Mouse (Mus musculus) common myeloid progenitor, adult 5-6 weeks (primary cell): ENCODE data around the gene Tepp. TPM values are rescaled to one million over a fixed set of nuclear protein-coding genes. Genes with fewer than 3 reads are reported as not detected.

Experiments
- ATAC-seq: replicated peaks from 2 replicates; pipeline ENCODE4 v1.8.0; 2016; ENCODE audit warnings: low read depth, mild to moderate bottlenecking, moderate TSS enrichment, inconsistent platforms; ENCODE audit not compliant: poor library complexity, severe bottlenecking
- total RNA-seq: library from RNA; stranded (forward); fragments of 200-1000, 187-1606 nt; gene quantifications from 2 replicates; pipeline ENCODE4 v1.2.3, GENCODE M21; 2017

Gene Tepp
- total RNA-seq, 1 experiment from 2014 or later, result not detected

DNA sequence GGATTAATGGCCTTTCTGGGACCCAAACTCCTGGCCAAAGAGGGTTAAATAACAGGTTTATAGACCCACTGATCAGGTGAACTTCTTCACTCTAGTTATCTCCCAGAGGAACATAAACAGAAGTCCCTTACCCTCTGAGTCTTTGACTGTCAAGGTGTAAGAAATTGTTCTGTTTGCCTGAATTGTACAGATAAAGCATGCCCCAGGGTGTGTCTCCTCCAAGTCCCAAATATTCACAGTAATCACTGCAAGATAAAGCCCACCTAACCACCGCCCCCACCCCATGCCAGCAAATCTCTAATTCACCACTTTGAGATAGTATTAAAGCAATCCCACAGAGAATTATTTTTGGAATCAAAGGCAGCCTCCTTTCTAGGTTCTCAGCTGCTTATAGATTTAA, 20.0 kb downstream of the Tepp start:
- no peak for ATAC-seq

DNA sequence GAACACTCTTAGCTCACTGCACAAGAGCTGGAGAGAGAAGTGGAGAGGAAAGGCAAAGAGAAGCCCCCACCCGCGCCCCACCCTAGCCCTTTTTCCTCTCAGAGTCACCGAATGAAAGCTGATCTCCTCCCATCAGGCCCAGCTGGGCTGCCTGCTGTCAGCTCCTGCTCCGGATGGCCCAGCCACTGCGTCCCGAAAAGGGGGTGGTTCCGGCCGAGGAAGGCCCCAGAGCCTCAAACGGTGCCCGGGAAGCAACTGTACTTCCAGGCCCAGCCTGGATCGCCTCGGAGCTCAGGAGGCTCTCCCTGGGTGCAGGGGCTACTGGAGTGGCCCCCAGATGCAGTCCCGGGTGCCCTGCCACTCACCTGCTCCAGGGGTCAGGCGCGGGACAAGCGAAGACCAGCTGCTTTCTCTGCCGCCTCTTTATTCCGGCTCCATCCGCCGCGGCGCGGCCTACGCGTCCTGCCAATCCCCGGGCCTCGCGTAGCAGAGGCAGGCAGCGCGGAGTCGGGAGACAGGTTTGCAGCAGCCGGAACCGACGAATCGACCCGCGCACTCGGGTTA, 20.9 kb downstream of the Tepp start:
- ATAC-seq, result peak; percentile 12

DNA sequence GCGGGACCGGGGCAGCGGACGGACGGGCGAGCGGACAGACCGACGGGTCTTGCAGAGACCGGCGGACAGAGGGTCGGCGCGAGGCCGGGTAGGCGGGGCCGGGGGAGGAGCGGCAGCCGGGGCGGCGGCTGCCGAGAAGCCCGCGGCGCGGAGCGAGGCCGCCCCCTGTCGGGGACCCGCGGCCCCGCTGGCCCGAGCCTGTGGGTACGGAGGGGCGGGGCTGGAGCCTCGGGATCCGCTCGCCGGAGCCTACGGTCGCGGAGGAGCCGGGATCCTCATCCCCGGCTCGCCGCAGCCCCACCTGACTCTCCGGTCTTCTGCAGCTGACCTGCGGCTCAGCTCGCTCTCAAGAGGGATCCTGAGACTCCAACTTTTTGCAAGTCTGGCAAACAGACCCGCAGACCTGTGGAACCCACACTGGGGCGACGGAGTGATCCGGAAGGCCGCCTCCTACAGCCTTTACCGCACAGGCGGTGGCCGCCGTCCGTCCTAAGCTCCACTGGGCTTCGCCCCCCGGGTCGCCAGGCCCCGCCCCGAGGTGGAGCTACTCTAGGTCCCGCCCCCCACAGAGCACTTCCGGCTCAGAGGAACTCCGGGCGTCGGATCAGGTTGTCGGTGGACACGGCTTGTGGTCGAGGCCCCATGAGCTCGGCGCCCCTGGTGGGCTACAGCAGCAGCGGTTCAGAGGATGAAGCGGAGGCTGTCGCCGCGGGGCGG, 21.5 kb downstream of the Tepp start, which contains the start of the genes Zfp319 and Usb1:
Zfp319 (minus strand) TSS at position 231 of the 717 bp plus-strand sequence.
Usb1 (plus strand) TSS at position 565 of the 717 bp plus-strand sequence.
- ATAC-seq, result peak; percentile 87

DNA sequence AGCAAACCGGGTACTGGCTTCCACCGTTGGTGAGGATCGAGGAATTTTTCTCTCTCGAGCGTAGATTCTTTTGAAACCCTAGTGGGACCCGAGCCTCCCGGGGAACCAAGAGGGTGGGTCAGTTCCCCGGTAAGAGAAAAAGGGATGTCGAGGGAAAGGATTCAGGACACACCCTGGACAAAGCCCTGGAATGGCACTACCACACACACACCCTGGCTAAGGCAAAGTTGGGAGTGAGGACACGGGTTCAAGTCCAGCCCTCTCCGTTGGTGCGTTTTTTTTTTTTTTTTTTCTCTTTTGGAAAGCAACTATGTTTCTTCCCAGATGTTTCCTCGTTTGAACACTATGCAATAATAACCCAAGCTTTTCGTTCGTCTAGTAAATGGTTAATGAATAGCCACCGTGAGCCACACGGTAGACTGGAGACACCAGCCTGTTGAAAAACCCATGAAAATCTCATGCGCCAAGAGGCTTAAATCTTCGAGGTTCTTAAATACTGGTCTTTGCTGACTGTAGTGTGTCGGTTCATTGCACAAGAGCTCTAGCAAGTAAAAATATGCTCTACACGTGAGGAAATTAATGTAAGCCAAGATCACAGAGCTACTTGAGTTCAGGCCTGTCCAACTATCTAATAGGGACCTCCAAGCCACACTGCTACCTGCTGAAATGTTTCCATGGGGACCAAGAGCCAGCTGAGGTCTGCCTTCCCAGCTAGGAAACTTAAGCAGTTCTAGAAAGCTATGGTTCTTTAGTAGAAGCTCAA, 22.3 kb downstream of the Tepp start:
- no peak for ATAC-seq

DNA sequence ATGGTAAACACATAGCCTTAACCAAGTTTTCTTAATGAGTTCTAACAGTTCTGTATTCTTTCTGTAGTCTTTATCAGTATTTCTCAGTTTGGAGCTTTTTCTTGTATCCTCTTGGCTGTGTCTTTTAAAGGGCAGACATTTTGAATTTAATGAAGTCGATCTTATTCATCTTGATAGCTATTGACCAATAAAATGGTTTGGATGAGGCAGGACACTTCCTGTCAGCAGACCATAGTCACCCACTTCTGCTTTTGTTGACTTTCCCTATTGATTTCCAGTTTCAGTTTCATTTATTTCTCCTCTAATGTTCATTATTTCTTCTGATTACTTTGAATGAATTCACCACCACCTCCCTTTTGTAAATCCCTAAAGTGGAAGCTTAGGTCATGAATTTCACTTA, 25.3 kb downstream of the Tepp start:
- ATAC-seq, result 0 out of 2 replicates have a peak, but pooled peaks have one; percentile 26

DNA sequence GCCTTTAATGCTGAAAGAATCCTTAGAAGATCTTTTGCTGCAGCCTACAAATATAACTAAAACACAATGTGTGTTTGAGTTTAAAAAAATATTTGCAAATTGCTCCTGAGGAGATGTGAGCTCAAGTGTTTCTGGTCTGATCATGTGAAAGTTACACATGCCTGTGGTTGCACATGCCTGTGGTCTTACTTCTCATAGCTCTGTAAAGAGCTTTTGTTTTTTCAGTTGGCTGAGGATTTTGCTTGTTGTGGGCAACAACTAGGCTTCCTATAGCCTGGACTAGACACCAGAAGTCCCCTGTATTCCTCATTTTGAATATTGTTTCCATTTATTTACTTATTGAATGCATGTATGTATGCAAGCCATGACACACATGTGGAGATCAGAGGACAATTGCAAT, 26.0 kb downstream of the Tepp start:
- ATAC-seq, result no peak

DNA sequence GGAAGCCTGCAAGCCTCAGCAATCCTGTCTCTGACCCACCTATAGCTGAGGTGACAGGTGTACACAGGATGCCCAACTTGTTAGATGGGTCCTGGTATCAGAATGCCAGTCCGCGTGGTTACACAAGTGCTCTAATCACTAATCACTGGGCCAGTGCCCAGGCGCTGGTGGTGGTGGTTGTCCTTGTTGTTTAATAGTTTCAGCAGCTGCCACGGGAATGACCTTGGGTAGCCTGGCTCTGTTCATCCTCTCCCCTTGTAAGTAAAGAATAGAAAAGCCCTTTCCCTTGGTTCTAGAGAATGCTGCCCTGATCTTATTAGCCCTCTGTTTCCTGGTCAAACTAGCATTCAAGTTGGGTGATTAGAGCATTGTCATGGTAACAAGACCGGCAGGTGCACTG, 31.4 kb downstream of the Tepp start:
- ATAC-seq, result no peak

DNA sequence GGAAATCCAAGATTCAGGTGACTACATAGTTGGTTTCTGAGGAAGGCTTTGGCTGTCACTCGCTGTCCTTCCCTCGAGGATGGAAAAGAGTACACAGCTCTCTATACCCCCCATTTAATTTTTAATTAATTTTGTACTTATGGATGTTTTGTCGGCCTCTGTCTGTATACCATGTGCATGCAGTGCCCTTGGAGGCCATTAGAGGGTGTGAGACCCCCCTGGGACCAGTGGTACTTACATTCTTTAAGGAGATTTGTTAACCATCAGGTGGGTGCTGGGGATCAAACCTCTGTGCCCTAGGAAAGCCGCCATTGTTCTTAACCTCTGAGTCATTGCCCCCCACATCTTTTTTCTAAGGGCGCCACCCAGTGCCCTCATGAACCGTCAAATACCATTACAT, 34.3 kb downstream of the Tepp start:
- ATAC-seq, result no peak

DNA sequence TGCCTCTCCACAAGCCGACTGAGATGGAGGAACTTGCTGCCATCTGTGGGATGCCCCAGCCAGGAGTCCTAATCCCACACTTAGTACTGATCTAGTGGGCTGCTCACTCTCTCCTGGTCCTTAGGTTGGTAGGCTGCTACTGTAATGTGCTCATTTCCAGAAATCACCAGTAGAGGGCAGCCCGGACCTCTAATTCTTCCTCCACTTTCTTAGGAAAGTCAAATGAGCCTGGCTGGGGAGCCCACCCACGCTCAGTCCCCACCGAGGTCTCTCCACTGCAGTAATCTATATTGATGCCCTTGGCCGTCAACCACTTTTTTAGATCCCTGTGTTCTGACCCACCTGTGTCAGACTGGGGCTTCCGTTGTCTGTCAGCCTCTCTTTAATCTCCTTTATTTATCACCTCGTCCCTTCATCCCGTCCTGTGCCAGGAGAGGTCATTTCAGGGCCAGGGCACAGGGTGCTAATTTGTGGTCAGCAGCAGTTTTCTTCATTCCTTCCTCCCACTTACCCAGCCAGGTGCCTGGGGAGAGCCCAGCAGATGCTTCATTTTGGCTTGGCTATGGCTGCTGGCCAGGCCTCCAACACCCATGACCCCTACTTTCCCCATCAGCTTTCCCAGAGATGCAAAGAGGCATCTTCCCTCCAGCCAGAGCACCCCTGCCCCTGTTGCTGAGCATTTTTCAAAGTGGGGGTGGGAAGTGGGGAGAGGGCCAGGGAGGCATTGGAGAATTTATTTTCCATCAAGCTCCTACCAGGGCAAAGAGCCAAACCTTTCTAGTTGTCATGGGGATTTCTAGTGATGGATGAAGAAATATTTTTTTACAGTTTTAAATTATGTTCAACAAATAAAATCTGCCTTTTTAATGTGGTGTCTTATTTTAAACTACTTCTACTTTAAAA, 36.5 kb downstream of the Tepp start:
- ATAC-seq, result peak; percentile 81

DNA sequence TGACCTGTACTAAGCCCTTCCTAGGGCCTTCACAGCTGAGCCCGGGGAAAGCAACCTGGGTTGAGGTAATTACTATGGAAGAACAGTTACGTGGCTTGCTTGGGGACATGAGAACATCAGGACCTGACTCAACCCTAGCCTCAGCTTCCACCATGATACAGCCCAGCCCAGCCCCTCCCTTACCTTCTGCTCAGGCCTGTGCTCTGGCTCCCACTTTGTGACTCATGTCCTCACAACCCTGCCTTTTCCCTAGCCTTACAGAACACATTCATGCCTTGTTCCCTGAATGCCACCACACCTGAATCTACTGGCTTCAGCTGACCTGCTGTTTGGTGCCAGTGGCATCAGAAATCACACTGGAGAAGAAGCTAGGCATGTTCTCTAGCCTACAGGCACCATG, 38.0 kb downstream of the Tepp start:
- no peak for ATAC-seq

DNA sequence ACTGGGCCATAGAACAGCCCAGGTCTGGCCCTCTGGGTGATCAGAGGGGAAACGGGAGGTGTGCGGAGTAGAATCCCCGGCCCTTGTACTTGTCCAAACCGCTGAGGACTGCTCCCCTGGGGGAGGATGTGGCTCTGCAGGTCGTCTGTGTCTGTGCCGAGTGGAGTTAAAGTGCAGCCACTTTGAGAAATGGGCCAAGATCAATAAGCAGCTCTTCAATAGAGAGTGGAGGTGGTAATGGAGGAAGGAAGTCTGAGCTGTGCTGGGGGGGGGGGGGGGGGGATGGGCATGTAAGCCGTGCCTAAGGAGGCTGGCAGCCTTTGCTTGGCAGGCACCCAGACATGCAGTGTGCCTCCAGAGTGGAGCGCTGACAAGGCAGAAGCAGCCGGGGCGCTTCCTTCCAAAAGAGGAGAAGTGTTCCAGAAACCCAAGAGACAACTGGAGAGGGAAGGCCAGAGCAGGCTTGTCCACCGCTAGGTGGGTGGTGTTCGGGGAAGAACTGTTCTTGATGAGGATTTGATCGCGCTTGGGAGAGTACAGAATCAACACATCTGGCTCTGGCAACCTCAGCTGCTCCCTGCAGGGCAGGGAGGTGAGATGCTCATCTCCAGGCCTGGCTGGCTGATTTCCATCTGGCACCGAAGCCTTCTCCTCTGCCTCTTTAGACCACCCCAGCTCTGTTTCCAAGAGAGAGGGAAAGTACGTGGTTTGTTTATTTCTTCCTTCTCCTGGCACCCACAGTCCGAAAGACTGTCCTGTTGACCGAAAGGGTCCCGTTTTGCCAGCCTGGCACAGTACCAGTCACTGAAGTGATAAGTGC, 38.7 kb downstream of the Tepp start:
- peak; percentile 16; the same call in 1 of the 2 replicates for ATAC-seq

DNA sequence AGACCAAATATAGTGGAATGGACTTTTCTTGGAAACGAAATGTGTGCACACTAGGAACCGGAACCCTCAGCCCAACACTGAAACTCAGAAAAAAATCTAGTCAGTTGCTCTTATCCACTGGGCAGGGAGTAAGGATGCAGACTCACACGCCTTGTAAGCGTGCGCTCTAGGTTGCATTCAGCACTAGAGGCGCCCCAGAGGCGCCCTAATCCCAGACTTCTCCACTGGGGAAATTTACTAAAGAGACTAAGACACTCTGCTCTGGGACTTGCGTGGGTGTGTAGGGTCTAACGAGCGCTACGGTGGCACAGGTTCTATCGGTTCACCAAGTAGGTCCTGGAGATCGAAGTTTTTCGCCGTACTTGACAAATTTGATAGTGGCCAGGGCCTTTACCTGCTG, 41.1 kb downstream of the Tepp start:
- ATAC-seq, result no peak

DNA sequence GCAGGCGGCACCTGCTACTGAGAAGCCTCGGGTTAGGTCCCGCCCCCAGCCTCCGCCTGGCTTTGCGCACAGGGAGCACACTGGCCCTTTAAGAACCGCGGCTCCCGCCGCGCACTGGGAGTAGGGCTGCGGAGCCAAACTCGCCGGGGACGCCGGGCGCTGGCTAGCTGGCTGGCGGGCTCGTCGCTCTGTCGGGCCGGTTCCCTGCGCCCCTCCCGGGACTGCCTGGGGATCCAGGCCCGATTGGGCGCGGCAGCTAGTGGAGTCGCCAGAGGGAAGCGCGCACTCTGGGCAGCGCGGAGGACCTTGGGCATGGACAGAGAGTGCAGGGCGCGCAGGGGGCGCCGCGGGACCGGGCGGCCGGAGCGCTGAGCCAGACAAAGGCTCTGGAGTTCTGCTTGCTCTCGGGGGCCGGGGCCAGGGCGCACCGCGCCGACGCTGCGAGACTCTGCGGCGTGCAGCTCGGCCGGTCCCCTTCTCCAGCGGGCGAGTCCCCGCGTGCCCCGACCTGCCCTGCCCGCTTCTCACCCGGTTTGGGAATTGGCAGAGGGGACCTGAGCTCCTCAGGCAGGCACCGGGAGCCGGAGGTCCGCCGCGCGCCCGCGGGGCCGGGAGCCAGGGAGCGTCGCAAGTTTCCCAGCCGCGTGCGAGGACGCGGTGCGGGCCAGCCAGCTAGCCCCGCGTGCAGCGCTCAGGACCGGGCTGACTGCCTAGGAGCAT, 41.9 kb downstream of the Tepp start, which contains the start of gene Mmp15:
Mmp15 (plus strand) TSS at position 118 of the 720 bp plus-strand sequence.
- peak; percentile 30; the same call in 1 of the 2 replicates for ATAC-seq

DNA sequence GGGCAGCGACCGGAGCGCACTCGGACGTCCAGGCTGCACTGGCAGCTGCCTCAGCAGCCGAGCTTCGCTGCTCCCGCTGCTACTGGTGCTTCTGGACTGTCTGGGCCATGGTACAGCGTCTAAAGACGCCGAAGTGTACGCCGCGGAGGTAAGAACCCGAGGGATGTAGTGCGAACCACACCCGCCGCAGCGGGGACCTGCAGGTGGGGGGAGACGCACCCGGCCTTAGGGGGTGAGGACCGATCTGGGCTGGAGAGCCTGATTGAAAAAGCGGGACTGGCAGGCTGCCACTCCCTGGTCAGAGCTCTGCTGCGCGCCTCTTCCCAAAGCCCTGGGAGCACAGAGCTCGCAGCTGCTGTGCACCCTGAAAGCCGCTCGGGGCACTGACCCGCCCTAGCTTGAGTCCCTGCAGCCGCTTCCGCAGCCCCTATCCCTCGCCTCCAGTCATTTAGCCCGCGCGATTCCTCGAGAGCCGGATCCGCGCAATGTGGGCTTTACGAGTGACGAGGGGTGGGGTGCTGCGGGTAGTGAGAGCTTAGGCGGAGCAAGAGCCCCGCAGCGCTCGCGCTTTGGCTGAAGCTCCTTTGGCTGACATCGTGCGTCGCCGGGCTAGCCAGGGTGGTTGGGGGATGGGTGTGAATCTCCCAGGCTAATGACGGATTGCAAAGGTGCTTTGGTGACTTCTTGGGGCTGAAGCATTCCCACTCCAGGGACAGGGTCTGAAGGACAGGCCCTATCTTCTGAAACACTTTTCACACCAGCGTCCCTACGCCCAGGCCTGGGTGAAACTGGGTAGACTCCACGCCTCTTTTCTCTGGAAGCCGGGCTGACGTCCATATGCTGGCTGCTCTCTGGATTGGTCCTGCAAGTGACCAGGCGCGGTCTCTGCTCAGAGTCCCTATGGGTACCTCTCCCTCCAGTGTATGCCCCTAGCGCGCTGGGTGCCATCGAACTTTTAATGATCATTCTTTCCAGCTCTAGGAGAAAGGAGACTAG, 42.8 kb downstream of the Tepp start:
- peak; percentile 38 for ATAC-seq

DNA sequence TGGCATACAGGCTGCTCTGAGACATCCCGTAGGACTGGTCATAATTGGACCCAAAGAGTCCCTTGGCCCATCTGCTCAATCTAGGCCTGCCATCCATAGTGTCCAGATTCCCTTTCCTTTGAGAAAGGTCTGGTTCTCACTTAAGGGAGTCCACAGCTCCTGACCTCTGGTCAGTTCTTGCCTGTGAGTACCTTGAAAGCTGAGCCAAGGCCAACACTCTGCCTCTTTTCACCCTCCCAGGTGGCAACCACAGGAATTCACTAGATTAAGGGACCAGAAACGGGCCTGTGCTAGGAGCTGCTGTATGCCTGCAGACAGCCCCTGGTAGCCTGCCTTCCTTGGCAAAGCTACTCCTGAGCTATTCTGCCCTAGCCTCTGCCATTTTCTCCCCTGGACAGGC, 44.2 kb downstream of the Tepp start:
- no peak for ATAC-seq

DNA sequence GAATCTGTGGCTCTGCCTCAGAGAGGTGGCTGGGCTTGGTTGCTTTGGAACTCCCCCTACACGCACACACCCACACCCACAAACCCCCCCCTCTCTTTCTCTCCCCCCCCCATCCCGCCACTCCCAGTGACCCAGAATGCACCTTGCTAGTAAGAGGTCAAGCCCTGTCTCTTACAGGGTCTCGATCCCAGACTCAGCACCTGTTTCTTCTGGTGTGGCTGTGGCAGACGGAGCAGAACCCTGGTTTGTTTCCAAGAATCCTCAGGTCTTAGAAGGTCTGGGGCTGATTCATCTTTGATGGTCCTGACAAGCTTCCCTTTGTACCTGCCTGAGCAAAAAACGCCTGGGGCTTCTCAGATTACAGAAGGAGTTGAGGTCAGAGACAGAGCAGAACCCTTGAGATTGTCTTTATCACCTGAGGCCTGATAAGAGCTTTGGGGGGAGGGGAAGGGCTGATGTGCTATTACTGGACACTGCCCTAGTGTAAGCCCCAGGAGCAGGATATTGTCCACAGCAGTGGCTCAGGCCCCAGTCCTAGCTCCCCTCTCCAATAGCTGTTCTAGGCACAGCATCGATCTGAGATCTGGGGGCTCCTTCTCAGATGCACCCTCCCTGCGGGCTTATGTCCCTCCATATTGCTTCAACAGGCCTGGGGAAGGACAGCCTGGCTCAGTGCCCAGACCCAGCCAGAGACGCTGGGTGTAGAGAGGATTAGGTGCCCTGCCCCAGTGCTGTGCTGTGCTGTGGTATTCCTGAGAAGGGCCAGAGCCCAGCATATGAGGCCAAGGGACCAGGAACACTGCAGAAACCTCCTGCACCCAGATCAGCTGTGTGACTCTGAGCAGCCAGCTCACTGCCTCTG, 48.4 kb downstream of the Tepp start:
- ATAC-seq, result no peak
